Mouse (Mus musculus) gastrocnemius, postnatal 10 days (tissue): ENCODE data around the gene Itga9. TPM values are rescaled to one million over a fixed set of nuclear protein-coding genes. Genes with fewer than 3 reads are reported as not detected.

ENCODE experiments used
- DNase-seq: peaks from one replicate; pipeline ENCODE4 v3.0.0; 2021; ENCODE audit warnings: mixed read lengths
- total RNA-seq, 2 experiments: library from RNA; stranded (reverse); gene quantifications; 2 replicates each; pipeline ENCODE4 v1.2.3; 2021

Gene Itga9
- total RNA-seq, 2 experiments from 2014 or later: 27.0 to 31.1 TPM

GRCm38 (mm10) chr9:118606817-118607371 is 404 bp downstream of the Itga9 start:
- peak; percentile 49 for DNase-seq

GRCm38 (mm10) chr9:118607701-118608401 is 1.4 kb downstream of the Itga9 start:
- DNase-seq: no peak

GRCm38 (mm10) chr9:118608556-118608955 is 2.1 kb downstream of the Itga9 start:
- no peak for DNase-seq

GRCm38 (mm10) chr9:118610060-118610459 is 3.6 kb downstream of the Itga9 start:
- peak; percentile 39 for DNase-seq

GRCm38 (mm10) chr9:118611111-118611541 is 4.6 kb downstream of the Itga9 start:
- DNase-seq: peak; percentile 47

GRCm38 (mm10) chr9:118611958-118612581 is 5.6 kb downstream of the Itga9 start:
- no peak for DNase-seq

GRCm38 (mm10) chr9:118617237-118617636 is 10.7 kb downstream of the Itga9 start:
- no peak for DNase-seq

GRCm38 (mm10) chr9:118618732-118619250 is 12.3 kb downstream of the Itga9 start:
- no peak for DNase-seq

- no peak for DNase-seq
Measured at GRCm38 (mm10) chr9:118620807-118621206, 14.3 kb downstream of the Itga9 start.

GRCm38 (mm10) chr9:118621691-118622090 is 15.2 kb downstream of the Itga9 start:
- DNase-seq: no peak

- peak; percentile 53 for DNase-seq
Measured at GRCm38 (mm10) chr9:118622376-118623166, 16.1 kb downstream of the Itga9 start.

GRCm38 (mm10) chr9:118623483-118623882 is 17.0 kb downstream of the Itga9 start:
- DNase-seq: no peak

- DNase-seq: no peak
Measured at GRCm38 (mm10) chr9:118624146-118624545, 17.7 kb downstream of the Itga9 start.

- no peak for DNase-seq
Measured at GRCm38 (mm10) chr9:118629763-118630379, 23.4 kb downstream of the Itga9 start.

GRCm38 (mm10) chr9:118631775-118632757 is 25.6 kb downstream of the Itga9 start:
- no peak for DNase-seq

GRCm38 (mm10) chr9:118632758-118633143 is 26.3 kb downstream of the Itga9 start:
- DNase-seq: no peak

- no peak for DNase-seq
Measured at GRCm38 (mm10) chr9:118638642-118639210, 32.2 kb downstream of the Itga9 start.

- DNase-seq: no peak
Measured at GRCm38 (mm10) chr9:118645698-118646355, 39.3 kb downstream of the Itga9 start.

- DNase-seq: no peak
Measured at GRCm38 (mm10) chr9:118647495-118647894, 41.0 kb downstream of the Itga9 start.

- DNase-seq: no peak
Measured at GRCm38 (mm10) chr9:118650976-118651375, 44.5 kb downstream of the Itga9 start.
